Mouse (Mus musculus) C2C12 (cell line): ENCODE results near the gene Hddc3.
"Not testable (repeated sequence)": the region's sequence is repeated elsewhere in the genome, so short reads cannot be mapped to it uniquely, and the experiment has no call there.

Experiments
- CEBPB ChIP-seq: IDR thresholded peaks from one replicate; pipeline ENCODE4 v1.6.1; 2011; ENCODE audit warnings: low read depth, mild to moderate bottlenecking, control low read depth, moderate library complexity
- CTCF ChIP-seq: IDR thresholded peaks from one replicate; pipeline ENCODE4 v1.5.1; 2011; ENCODE audit not compliant: control insufficient read depth, insufficient read depth, insufficient read length
- MYOG ChIP-seq: IDR thresholded peaks from one replicate; pipeline ENCODE4 v1.6.1; 2011; ENCODE audit not compliant: control insufficient read depth, insufficient read length; ENCODE audit errors: extremely low read depth
- USF1 ChIP-seq: IDR thresholded peaks from one replicate; pipeline ENCODE4 v1.6.1; 2011; ENCODE audit warnings: low read depth, mild to moderate bottlenecking, control low read depth, moderate library complexity

GRCm38 (mm10) chr7:80324816-80325119 lies 18.1 kb upstream of the Hddc3 start:
- TF ChIP-seq CTCF, CEBPB, MYOG, USF1: not testable (repeated sequence)
